Comparison of ENCODE assay signal across 14 mouse cellular contexts in the genomic region with DNA sequence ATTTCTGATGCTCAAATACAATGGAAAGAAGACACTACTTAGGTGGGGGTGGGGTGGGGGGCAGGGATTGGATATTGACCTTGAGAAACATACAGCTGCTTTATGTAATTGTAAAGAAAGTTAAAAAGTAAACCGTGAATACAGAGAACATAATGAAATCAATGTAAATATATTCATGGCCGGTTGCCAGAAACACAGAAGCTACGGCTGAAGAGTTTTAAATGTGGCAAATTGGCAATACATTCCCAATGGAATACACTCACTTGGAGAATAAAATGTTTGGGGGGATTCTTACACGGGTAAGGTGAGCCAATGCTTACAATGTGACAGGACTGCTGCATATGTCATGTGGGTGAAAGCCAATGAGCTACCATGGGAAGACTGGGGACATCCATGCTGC.
"Had no signal": no experiment of that assay in that cellular context is flagged by ENCODE, and none has a peak within 500 bp of the region (broad histone marks: within the 10 kb centered on the region; RNA-seq: fewer than 3 reads in every experiment).

No protein-coding gene starts in this region.

- ATAC-seq: lung, postnatal 0 days; midbrain, embryonic 15.5 days had no signal

- H3K4me3 ChIP-seq: layer of hippocampus, adult 2 months; left cerebral cortex, adult 2 months; liver, embryonic 13.5 days; megakaryocyte, embryonic 14.5 days; midbrain, embryonic 10.5 days; midbrain, embryonic 15.5 days had no signal

- H3K4me2 ChIP-seq: liver, embryonic 13.5 days; midbrain, embryonic 15.5 days had no signal

- H3K4me1 ChIP-seq: liver, embryonic 13.5 days; megakaryocyte, embryonic 14.5 days had no signal

- DNase-seq: kidney, adult 9 months; kidney, postnatal 14 days; layer of hippocampus, adult 9-11 months; layer of hippocampus, postnatal 36 days; liver, embryonic 13.5 days; lung, adult 2 months; thymus, adult 18-20 months; thymus, postnatal 36 days had no signal

- H3K27me3 ChIP-seq: liver, embryonic 13.5 days; midbrain, embryonic 15.5 days had no signal

- H3K27ac ChIP-seq: layer of hippocampus, adult 2 months; left cerebral cortex, adult 2 months; liver, embryonic 13.5 days; midbrain, embryonic 10.5 days; midbrain, embryonic 15.5 days had no signal

- H3K9ac ChIP-seq: liver, embryonic 13.5 days; midbrain, embryonic 15.5 days had no signal

- H3K9me3 ChIP-seq: liver, embryonic 13.5 days; megakaryocyte, embryonic 14.5 days; midbrain, embryonic 10.5 days; midbrain, embryonic 15.5 days had no signal

- H3K36me3 ChIP-seq: liver, embryonic 13.5 days; midbrain, embryonic 10.5 days; midbrain, embryonic 15.5 days had no signal
